Mouse (Mus musculus): ENCODE results near the gene Ccdc85c. TPM values are rescaled to one million over a fixed set of nuclear protein-coding genes. Genes with fewer than 3 reads are reported as not detected.

Gene Ccdc85c
- polyA plus RNA-seq, 1 experiment from 2014 or later: 7.7 TPM

DNA sequence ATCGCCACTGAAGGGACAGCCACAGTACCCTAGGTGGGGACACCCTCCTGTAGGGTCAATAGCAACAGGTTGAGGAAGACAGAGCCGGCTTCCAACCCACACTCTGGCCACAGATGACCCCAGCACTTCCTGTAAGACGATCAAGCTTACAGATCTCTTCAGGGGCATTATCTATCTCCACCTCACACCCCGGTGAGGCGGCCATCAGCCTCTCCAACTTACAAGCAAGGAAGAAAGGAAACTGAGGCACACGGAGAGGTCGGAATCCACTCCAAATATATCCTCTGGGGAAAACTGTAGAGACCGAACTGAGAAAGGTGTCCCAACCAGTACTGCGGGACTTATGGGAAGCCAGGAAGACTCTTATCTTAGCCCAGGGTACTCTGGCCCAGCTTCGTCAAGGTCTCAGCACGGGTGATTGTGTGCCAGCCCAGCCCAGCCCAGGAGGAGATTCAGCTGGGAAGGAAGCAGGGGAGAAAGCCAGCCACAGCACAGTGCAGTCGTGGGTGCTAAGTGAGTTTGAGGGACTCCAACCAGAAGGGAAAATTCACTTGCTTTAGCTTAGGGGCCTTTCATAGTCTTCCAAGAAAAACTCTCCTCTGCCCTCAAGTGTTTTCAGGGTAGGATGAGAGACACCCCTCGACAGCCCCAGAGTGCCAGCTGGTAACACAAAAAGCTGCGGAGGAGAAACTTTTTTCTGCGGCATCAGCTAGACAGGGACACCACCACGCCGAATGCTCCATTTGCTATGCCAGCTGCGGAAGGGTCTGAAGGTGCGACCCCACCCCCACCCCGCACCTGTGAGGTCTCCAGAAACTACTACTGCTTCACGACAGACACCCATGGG lies 1.5 kb downstream of the Ccdc85c start:
- Histone ChIP-seq H3K36me3 (no peaks in the 10 kb centered on the region), H3K4me3 (replicated peaks) (peak overlapping the region; percentile 81), H3K27ac (peak overlapping the region; percentile 27; the same call in 1 of the 2 replicates), H3K9me3 (replicated peaks) (no peaks in the 10 kb centered on the region), H3K27me3 (peaks cover 15% of the 10 kb centered on the region; the same call in 1 of the 2 replicates), H3K4me2 (peak overlapping the region; percentile 97), H3K4me1 (peaks cover 89% of the 10 kb centered on the region), H3K9ac (peak overlapping the region; percentile 73)
- WGBS: 4% methylated on average over 21 of the region's 21 CpGs
- no peak for ATAC-seq (replicated peaks; ENCODE audit: low FRiP score)

GRCm38 (mm10) chr12:108272143-108272635 lies 3.0 kb downstream of the Ccdc85c start:
- H3K4me1 ChIP-seq: peaks cover 86% of the 10 kb centered on the region
- H3K4me2 ChIP-seq: peak overlapping the region; percentile 97
- H3K9me3 ChIP-seq (replicated peaks): no peaks in the 10 kb centered on the region
- no peak overlapping the region for H3K27ac ChIP-seq
- no peak overlapping the region for H3K9ac ChIP-seq
- WGBS: 59% methylated on average over 7 of the region's 7 CpGs
- H3K27me3 ChIP-seq: peaks cover 9% of the 10 kb centered on the region; the same call in 1 of the 2 replicates
- peak overlapping the region; percentile 81; the same call in 1 of the 2 replicates for H3K4me3 ChIP-seq (replicated peaks)
- no peaks in the 10 kb centered on the region for H3K36me3 ChIP-seq
- ATAC-seq (replicated peaks; ENCODE audit: low FRiP score): no peak

GRCm38 (mm10) chr12:108271351-108272142 lies 3.7 kb downstream of the Ccdc85c start:
- Histone ChIP-seq H3K4me1 (peaks cover 86% of the 10 kb centered on the region), H3K27me3 (0 out of 2 replicates have a peak, but pooled peaks cover 4% of the 10 kb centered on the region), H3K9me3 (replicated peaks) (no peaks in the 10 kb centered on the region), H3K36me3 (no peaks in the 10 kb centered on the region), H3K9ac (no peak overlapping the region), H3K4me2 (peak overlapping the region; percentile 97; the same call in 1 of the 2 replicates), H3K4me3 (replicated peaks) (no peak overlapping the region), H3K27ac (no peak overlapping the region)
- no peak for ATAC-seq (replicated peaks; ENCODE audit: low FRiP score)
- WGBS: 79% methylated on average over 16 of the region's 16 CpGs

DNA sequence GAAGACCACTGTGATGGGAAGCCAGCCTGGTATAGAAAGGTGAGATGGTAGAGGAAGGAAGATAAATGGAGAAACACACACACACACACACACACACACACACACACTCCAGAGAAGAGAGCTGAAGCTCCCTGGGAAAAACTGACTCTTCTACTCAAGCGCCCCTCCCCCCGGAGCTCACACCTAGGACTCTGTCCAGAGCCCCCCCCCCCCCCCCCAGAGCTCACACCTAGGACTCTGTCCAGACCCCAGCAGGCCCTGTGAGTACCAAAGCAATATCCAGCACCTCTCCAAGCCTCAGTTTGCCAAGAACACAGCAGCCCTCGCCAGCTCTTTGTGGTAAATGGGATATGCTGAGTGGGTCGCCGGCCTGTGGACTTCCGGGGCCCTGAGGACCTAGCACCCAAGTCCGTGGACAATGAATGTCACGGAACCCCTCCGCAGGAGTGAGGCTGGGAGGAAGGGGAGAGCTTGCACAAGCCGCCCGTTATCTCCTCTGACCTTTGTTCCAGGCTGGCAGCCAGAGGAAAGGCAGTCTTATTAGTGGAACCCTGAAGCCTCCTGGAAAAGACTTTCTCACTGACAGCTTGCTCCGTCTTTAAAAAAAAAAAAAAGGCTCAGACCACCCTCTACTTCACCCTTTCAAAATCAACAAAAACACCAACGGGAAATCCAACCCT lies 4.8 kb downstream of the Ccdc85c start:
- no peak for ATAC-seq (replicated peaks; ENCODE audit: low FRiP score)
- Histone ChIP-seq H3K36me3 (no peaks in the 10 kb centered on the region), H3K4me3 (replicated peaks) (no peak overlapping the region), H3K27ac (no peak overlapping the region), H3K4me2 (no peak overlapping the region), H3K9ac (no peak overlapping the region), H3K9me3 (replicated peaks) (no peaks in the 10 kb centered on the region), H3K27me3 (no peaks in the 10 kb centered on the region), H3K4me1 (peaks cover 92% of the 10 kb centered on the region)
- 61% methylated on average over 13 of the region's 13 CpGs for WGBS

DNA sequence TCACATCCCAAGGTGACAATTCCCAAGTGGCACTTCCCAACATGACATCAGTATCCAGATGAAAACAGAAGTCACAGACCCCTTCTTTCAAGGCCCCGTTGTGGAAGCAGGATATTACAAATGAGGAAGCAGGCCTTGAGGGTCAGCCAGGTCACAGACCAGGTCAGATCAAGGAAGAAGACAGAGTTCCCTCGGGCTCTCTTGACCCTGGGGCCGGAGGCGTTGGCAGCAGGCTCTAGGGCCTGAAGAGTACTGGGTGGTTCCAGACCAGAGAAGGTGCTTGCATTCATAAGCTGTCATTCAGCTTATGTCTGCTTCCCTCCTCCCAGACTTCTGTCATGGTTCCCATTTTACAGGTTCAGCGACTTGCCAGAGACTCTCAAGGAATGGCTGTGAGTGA lies 5.5 kb downstream of the Ccdc85c start:
- Histone ChIP-seq H3K9me3 (replicated peaks) (no peaks in the 10 kb centered on the region), H3K4me3 (replicated peaks) (no peak overlapping the region), H3K27ac (no peak overlapping the region), H3K4me1 (peaks cover 96% of the 10 kb centered on the region), H3K4me2 (no peak overlapping the region), H3K27me3 (no peaks in the 10 kb centered on the region), H3K36me3 (no peaks in the 10 kb centered on the region), H3K9ac (no peak overlapping the region)
- WGBS: 65% methylated on average over 5 of the region's 5 CpGs
- ATAC-seq (replicated peaks; ENCODE audit: low FRiP score): no peak

DNA sequence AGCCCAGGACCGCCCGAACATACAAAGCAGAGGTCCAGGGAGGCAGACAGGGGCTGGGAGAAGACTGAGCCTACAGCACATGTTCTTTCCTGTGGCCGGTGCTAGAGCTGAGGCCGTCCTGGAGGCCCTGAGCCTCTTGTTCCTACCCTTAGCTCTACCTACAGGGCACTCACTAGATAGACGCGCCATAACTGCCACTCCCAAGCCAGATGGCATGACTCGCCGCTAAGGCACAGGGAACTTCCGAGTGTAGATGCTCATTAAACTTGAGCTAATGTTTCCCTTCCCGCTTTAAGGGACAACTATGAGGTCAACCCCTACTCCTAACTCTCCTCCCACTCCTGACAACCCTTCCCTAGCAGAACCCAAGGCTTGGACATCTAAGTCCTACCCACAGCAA lies 6.3 kb downstream of the Ccdc85c start:
- WGBS: 79% methylated on average over 10 of the region's 10 CpGs
- no peak overlapping the region for H3K27ac ChIP-seq

GRCm38 (mm10) chr12:108267653-108268052 lies 7.6 kb downstream of the Ccdc85c start:
- H3K4me1 ChIP-seq: peaks cover 90% of the 10 kb centered on the region
- no peaks in the 10 kb centered on the region for H3K9me3 ChIP-seq (replicated peaks)
- no peak for ATAC-seq (replicated peaks; ENCODE audit: low FRiP score)
- H3K4me2 ChIP-seq: no peak overlapping the region
- H3K4me3 ChIP-seq (replicated peaks): no peak overlapping the region
- H3K9ac ChIP-seq: no peak overlapping the region
- H3K36me3 ChIP-seq: no peaks in the 10 kb centered on the region
- WGBS: 67% methylated on average over 7 of the region's 7 CpGs
- no peaks in the 10 kb centered on the region for H3K27me3 ChIP-seq
- peak overlapping the region; percentile 46 for H3K27ac ChIP-seq

More for the DNA sequence above, 6.3 kb downstream of the Ccdc85c start:
- no peak overlapping the region for H3K4me3 ChIP-seq (replicated peaks)
- no peaks in the 10 kb centered on the region for H3K36me3 ChIP-seq
- H3K27me3 ChIP-seq: no peaks in the 10 kb centered on the region
- no peaks in the 10 kb centered on the region for H3K9me3 ChIP-seq (replicated peaks)
- no peak overlapping the region for H3K4me2 ChIP-seq
- no peak overlapping the region for H3K9ac ChIP-seq
- H3K4me1 ChIP-seq: peaks cover 96% of the 10 kb centered on the region
- ATAC-seq (replicated peaks; ENCODE audit: low FRiP score): no peak

GRCm38 (mm10) chr12:108265831-108266619 lies 9.2 kb downstream of the Ccdc85c start:
- H3K27ac ChIP-seq: peak overlapping the region; percentile 55
- H3K9ac ChIP-seq: peak overlapping the region; percentile 12; the same call in 1 of the 2 replicates
- no peaks in the 10 kb centered on the region for H3K36me3 ChIP-seq
- peaks cover 85% of the 10 kb centered on the region for H3K4me1 ChIP-seq
- no peaks in the 10 kb centered on the region for H3K27me3 ChIP-seq
- H3K4me3 ChIP-seq (replicated peaks): no peak overlapping the region
- H3K9me3 ChIP-seq (replicated peaks): no peaks in the 10 kb centered on the region
- peak overlapping the region; percentile 46 for H3K4me2 ChIP-seq
- peak; percentile 49; the same call in 1 of the 2 replicates for ATAC-seq (replicated peaks; ENCODE audit: low FRiP score)
- WGBS: 21% methylated on average over 27 of the region's 27 CpGs

DNA sequence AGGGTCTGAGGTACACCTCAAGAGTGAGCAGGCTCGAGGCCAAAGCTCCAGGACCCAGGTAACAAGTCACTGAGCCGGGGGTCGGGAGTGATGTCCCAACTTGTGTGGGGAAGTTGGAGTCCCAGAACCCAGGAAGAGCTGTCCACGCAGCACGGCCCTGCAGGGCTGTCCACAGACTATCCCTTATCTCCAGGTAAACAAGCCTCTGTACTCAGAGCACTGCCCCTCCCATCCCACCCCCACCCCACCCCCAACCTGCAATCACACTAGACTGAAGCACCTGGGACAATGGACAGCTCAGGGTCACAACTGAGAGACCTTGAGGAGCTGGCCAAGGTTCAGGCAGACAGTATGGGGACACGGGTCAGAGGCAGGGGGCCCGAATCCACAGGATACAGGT lies 10.3 kb downstream of the Ccdc85c start:
- Histone ChIP-seq H3K9me3 (replicated peaks) (no peaks in the 10 kb centered on the region), H3K4me1 (peaks cover 81% of the 10 kb centered on the region), H3K27ac (0 out of 2 replicates have a peak overlapping the region, but pooled peaks have one; percentile 23), H3K36me3 (no peaks in the 10 kb centered on the region), H3K4me2 (no peak overlapping the region), H3K4me3 (replicated peaks) (no peak overlapping the region), H3K9ac (no peak overlapping the region), H3K27me3 (no peaks in the 10 kb centered on the region)
- 61% methylated on average over 7 of the region's 7 CpGs for WGBS
- 0 out of 2 replicates have a peak, but pooled peaks have one; percentile 7 for ATAC-seq (replicated peaks; ENCODE audit: low FRiP score)

GRCm38 (mm10) chr12:108260950-108261349 lies 14.3 kb downstream of the Ccdc85c start:
- H3K9me3 ChIP-seq (replicated peaks): no peaks in the 10 kb centered on the region
- no peak overlapping the region for H3K4me2 ChIP-seq
- WGBS: 89% methylated on average over 12 of the region's 12 CpGs
- no peaks in the 10 kb centered on the region for H3K36me3 ChIP-seq
- no peak overlapping the region for H3K4me3 ChIP-seq (replicated peaks)
- no peak overlapping the region for H3K27ac ChIP-seq
- H3K9ac ChIP-seq: no peak overlapping the region
- H3K4me1 ChIP-seq: peaks cover 67% of the 10 kb centered on the region
- no peak for ATAC-seq (replicated peaks; ENCODE audit: low FRiP score)
- H3K27me3 ChIP-seq: no peaks in the 10 kb centered on the region
